10 mouse cellular contexts compared by ENCODE assay signal in the genomic region with DNA sequence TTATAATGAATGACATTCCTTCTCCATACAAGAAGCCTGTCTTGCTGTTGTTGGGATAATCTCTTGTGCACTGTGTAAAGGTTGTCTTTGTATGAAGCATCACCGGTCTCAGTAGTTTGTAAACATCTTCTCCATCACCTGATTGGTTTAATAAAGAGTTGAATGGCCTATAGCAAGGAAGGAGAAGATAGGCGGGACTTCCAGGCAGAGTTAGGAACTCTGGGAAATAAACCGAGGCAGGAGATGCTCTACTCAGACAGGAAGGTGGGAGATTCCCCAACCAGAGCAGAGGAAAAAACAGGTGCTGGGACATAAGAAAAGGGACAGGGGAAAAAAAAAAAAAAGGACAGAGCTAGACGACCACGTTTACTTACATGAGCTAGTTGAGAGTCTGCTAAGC. TPM values are rescaled to one million over a fixed set of nuclear protein-coding genes. Genes with fewer than 3 reads are reported as not detected.
DNase-seq lines count a peak whose midpoint lies in the region; ATAC-seq lines count a peak whose summit lies in the region.
"Had no signal": no experiment of that assay in that cellular context is flagged by ENCODE, and none has a peak within 500 bp of the region (broad histone marks: within the 10 kb centered on the region; RNA-seq: fewer than 3 reads in every experiment).

No protein-coding gene starts in this region.

- H3K4me2 ChIP-seq in kidney, embryonic 15.5 days = peak overlapping the region; percentile 37; the same call in 1 of the 2 replicates
- H3K4me2 ChIP-seq in kidney, embryonic 16.5 days (replicated peaks; ENCODE audit: low read depth, low read length) = no peak overlapping the region
- peak overlapping the region; percentile 17; the same call in 1 of the 2 replicates for H3K4me2 ChIP-seq in embryonic facial prominence, embryonic 14.5 days (ENCODE audit: low read depth, low read length)
- peak overlapping the region; percentile 39 for H3K4me2 ChIP-seq in neural tube, embryonic 15.5 days

- 39% methylated on average over 5 of the region's 5 CpGs for WGBS in kidney, embryonic 15.5 days
- 47% methylated on average over 5 of the region's 5 CpGs for WGBS in kidney, embryonic 16.5 days
- 35% methylated on average over 5 of the region's 5 CpGs for WGBS in embryonic facial prominence, embryonic 14.5 days
- 35% methylated on average over 5 of the region's 5 CpGs for WGBS in limb, embryonic 10.5 days
- WGBS in neural tube, embryonic 15.5 days = 36% methylated on average over 5 of the region's 5 CpGs

- no peak for DNase-seq in embryonic facial prominence, embryonic 14.5 days (ENCODE audit: low spot score)
- no peak for DNase-seq in limb, embryonic 10.5 days (ENCODE audit: low spot score)
- no peak for DNase-seq in right cerebral cortex, postnatal 36 days (ENCODE audit: low spot score in 2 of 2)
- no peak for DNase-seq in lung, postnatal 25 days (ENCODE audit: low spot score)
- no peak for DNase-seq in kidney, postnatal 36 days
- DNase-seq: adrenal gland, adult 8-10 months; cerebellum, adult 9-11 months had no signal

- H3K9ac ChIP-seq in kidney, embryonic 15.5 days = no peak overlapping the region
- H3K9ac ChIP-seq in kidney, embryonic 16.5 days (replicated peaks; ENCODE audit: low read length) = no peak overlapping the region
- H3K9ac ChIP-seq in embryonic facial prominence, embryonic 14.5 days (ENCODE audit: low read depth, low read length) = no peak overlapping the region
- H3K9ac ChIP-seq in neural tube, embryonic 15.5 days (replicated peaks) = no peak overlapping the region

- no peak for ATAC-seq in kidney, embryonic 15.5 days (replicated peaks; ENCODE audit: low FRiP score)
- no peak for ATAC-seq in kidney, embryonic 16.5 days (ENCODE audit: low FRiP score, low TSS enrichment)
- no peak for ATAC-seq in embryonic facial prominence, embryonic 14.5 days (ENCODE audit: low read depth)
- no peak for ATAC-seq in neural tube, embryonic 15.5 days (ENCODE audit: low FRiP score)

- no peak overlapping the region for H3K4me3 ChIP-seq in kidney, embryonic 15.5 days (replicated peaks)
- no peak overlapping the region for H3K4me3 ChIP-seq in kidney, embryonic 16.5 days (ENCODE audit: low read length)
- H3K4me3 ChIP-seq in embryonic facial prominence, embryonic 14.5 days (ENCODE audit: low read depth, low read length) = no peak overlapping the region
- peak overlapping the region; percentile 11; the same call in 1 of the 2 replicates for H3K4me3 ChIP-seq in limb, embryonic 10.5 days
- no peak overlapping the region for H3K4me3 ChIP-seq in neural tube, embryonic 15.5 days (replicated peaks)

- H3K9me3 ChIP-seq in kidney, embryonic 15.5 days (replicated peaks) = no peaks in the 10 kb centered on the region
- H3K9me3 ChIP-seq in kidney, embryonic 16.5 days (ENCODE audit: low read length) = no peaks in the 10 kb centered on the region
- H3K9me3 ChIP-seq in embryonic facial prominence, embryonic 14.5 days (ENCODE audit: control insufficient read depth, low read length) = no peaks in the 10 kb centered on the region
- H3K9me3 ChIP-seq in limb, embryonic 10.5 days (replicated peaks) = no peaks in the 10 kb centered on the region
- no peaks in the 10 kb centered on the region for H3K9me3 ChIP-seq in neural tube, embryonic 15.5 days (replicated peaks)

- H3K27ac ChIP-seq in kidney, embryonic 15.5 days = no peak overlapping the region
- H3K27ac ChIP-seq in kidney, embryonic 16.5 days (ENCODE audit: low read length) = no peak overlapping the region
- no peak overlapping the region for H3K27ac ChIP-seq in embryonic facial prominence, embryonic 14.5 days (replicated peaks; ENCODE audit: low read depth, low read length)
- H3K27ac ChIP-seq in limb, embryonic 10.5 days = no peak overlapping the region
- H3K27ac ChIP-seq in neural tube, embryonic 15.5 days (replicated peaks) = no peak overlapping the region

- no peaks in the 10 kb centered on the region for H3K36me3 ChIP-seq in kidney, embryonic 15.5 days
- H3K36me3 ChIP-seq in kidney, embryonic 16.5 days (ENCODE audit: insufficient read depth, low read length) = no peaks in the 10 kb centered on the region
- no peaks in the 10 kb centered on the region for H3K36me3 ChIP-seq in embryonic facial prominence, embryonic 14.5 days (ENCODE audit: control insufficient read depth, insufficient read depth, low read length)
- no peaks in the 10 kb centered on the region for H3K36me3 ChIP-seq in limb, embryonic 10.5 days
- no peaks in the 10 kb centered on the region for H3K36me3 ChIP-seq in neural tube, embryonic 15.5 days

- H3K4me1 ChIP-seq in kidney, embryonic 15.5 days = 0 out of 2 replicates have a peak, but pooled peaks cover 2% of the 10 kb centered on the region
- H3K4me1 ChIP-seq in kidney, embryonic 16.5 days (ENCODE audit: insufficient read depth, low read length) = no peaks in the 10 kb centered on the region
- no peaks in the 10 kb centered on the region for H3K4me1 ChIP-seq in embryonic facial prominence, embryonic 14.5 days (ENCODE audit: control insufficient read depth, insufficient read depth, low read length)
- peaks cover 2% of the 10 kb centered on the region; the same call in 1 of the 2 replicates for H3K4me1 ChIP-seq in limb, embryonic 10.5 days
- H3K4me1 ChIP-seq in neural tube, embryonic 15.5 days = no peaks in the 10 kb centered on the region; the same call in 1 of the 2 replicates

- no peaks in the 10 kb centered on the region for H3K27me3 ChIP-seq in kidney, embryonic 15.5 days
- no peaks in the 10 kb centered on the region for H3K27me3 ChIP-seq in kidney, embryonic 16.5 days (ENCODE audit: insufficient read depth, low read length)
- H3K27me3 ChIP-seq in embryonic facial prominence, embryonic 14.5 days (replicated peaks; ENCODE audit: control insufficient read depth, insufficient read depth, low read length) = no peaks in the 10 kb centered on the region
- no peaks in the 10 kb centered on the region for H3K27me3 ChIP-seq in limb, embryonic 10.5 days (ENCODE audit: low read depth, poor library complexity, severe bottlenecking)
- no peaks in the 10 kb centered on the region for H3K27me3 ChIP-seq in neural tube, embryonic 15.5 days (replicated peaks)

RNA-seq across cellular contexts. Expression of gene Ddx59, which starts 20.0 kb away (rescaled TPM):
- 15.7 and 16.0 TPM in 2 replicates for polyA plus RNA-seq in kidney, embryonic 15.5 days (2015; fragmentation: Nextera tagmentation; extraction: Ambion mirVana)
- 17.8 and 19.9 TPM in 2 replicates for polyA plus RNA-seq in kidney, embryonic 16.5 days (2015; fragmentation: Nextera tagmentation; extraction: Ambion mirVana)
- polyA plus RNA-seq in embryonic facial prominence, embryonic 14.5 days (2014; fragmentation: Nextera tagmentation; extraction: Ambion mirVana) = 17.0 and 18.7 TPM in 2 replicates
- polyA plus RNA-seq in limb, embryonic 10.5 days (2016; fragmentation: Nextera tagmentation; extraction: Ambion mirVana) = 16.5 and 17.8 TPM in 2 replicates
- 15.6 and 15.8 TPM in 2 replicates for polyA plus RNA-seq in neural tube, embryonic 15.5 days (2015; fragmentation: Nextera tagmentation; extraction: Ambion mirVana)

RNA-seq across cellular contexts. Expression of gene Camsap2, which starts 49.2 kb away (rescaled TPM):
- 9.0 and 9.9 TPM in 2 replicates for polyA plus RNA-seq in kidney, embryonic 15.5 days (2015; fragmentation: Nextera tagmentation; extraction: Ambion mirVana)
- polyA plus RNA-seq in kidney, embryonic 16.5 days (2015; fragmentation: Nextera tagmentation; extraction: Ambion mirVana) = 9.0 and 9.2 TPM in 2 replicates
- 18.4 and 20.3 TPM in 2 replicates for polyA plus RNA-seq in embryonic facial prominence, embryonic 14.5 days (2014; fragmentation: Nextera tagmentation; extraction: Ambion mirVana)
- 11.6 and 11.7 TPM in 2 replicates for polyA plus RNA-seq in limb, embryonic 10.5 days (2016; fragmentation: Nextera tagmentation; extraction: Ambion mirVana)
- 23.1 and 27.1 TPM in 2 replicates for polyA plus RNA-seq in neural tube, embryonic 15.5 days (2015; fragmentation: Nextera tagmentation; extraction: Ambion mirVana)
